Comparison of ENCODE assay signal across 30 mouse cellular contexts in the genomic region with DNA sequence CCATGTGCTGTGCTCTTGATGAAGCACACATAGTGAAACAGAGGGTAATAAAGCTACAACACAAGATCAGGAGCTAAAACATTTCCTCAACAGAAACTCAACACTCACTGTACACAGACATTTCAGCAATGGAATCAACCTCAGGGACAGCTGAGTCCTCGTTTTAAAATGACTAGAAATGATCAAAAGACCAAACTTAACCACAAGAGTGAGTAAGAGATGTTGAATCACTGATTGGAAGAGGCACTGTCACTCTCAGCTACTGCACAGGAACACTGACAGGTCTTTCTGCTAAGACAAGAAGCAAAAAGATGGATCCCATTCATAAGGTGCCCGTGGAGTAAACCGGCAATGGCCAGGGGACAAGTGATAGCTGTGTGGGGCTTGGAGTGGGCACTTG. TPM values are rescaled to one million over a fixed set of nuclear protein-coding genes. Genes with fewer than 3 reads are reported as not detected.
A peak's percentile ranks its signal among the peaks of the same experiment; 100 is the strongest.
DNase-seq lines count a peak whose midpoint lies in the region; ATAC-seq and TF ChIP-seq lines count a peak whose summit lies in the region.
"Had no signal": no experiment of that assay in that cellular context is flagged by ENCODE, and none has a peak within 500 bp of the region (broad histone marks: within the 10 kb centered on the region; RNA-seq: fewer than 3 reads in every experiment).

No protein-coding gene starts in this region.

- DNase-seq in CD4-positive, CD25-positive, alpha-beta regulatory T cell, adult 2 months (ENCODE audit: low read depth, low spot score): peak; percentile 23
- peak; percentile 68 for DNase-seq in 416B (ENCODE audit: low read depth)
- DNase-seq in frontal cortex, postnatal 14 days (ENCODE audit: low spot score in 2 of 2): no peak
- DNase-seq in left cerebral cortex, adult 2 months (ENCODE audit: extremely low spot score in 1 of 2, low spot score in 2 of 2): no peak
- DNase-seq: adrenal gland, adult 2 months; adrenal gland, postnatal 14 days; B cell, adult 2 months; cerebellum, adult 11-12 months; cerebellum, adult 8-10 months; cerebellum, postnatal 10 days; cerebellum, postnatal 36 days; embryo, embryonic 11 days; gastrocnemius, postnatal 14 days; heart, adult 18-20 months; heart, postnatal 10 days; heart, postnatal 36 days; kidney, adult 11 months had no signal

- ATAC-seq in CD4-positive, CD25-positive, alpha-beta regulatory T cell, adult 4 months: no peak
- peak; percentile 36; the same call in 1 of the 2 replicates for ATAC-seq in granulocyte monocyte progenitor cell, adult 5-6 weeks (replicated peaks; ENCODE audit: poor library complexity, severe bottlenecking)
- ATAC-seq: forebrain, embryonic 15.5 days; intestine, embryonic 15.5 days had no signal

- H3K27ac ChIP-seq in left cerebral cortex, adult 2 months: no peak overlapping the region
- H3K27ac ChIP-seq: embryonic facial prominence, embryonic 10.5 days; embryonic facial prominence, embryonic 13.5 days; forebrain, embryonic 12.5 days; forebrain, embryonic 15.5 days; heart, embryonic 15.5 days; hindbrain, embryonic 10.5 days; hindbrain, embryonic 15.5 days; intestine, embryonic 15.5 days had no signal

- TF ChIP-seq CTCF in left cerebral cortex, adult 2 months (IDR thresholded peaks at IDR 0.05): no peak

- intact Hi-C loops in left cerebral cortex, adult 2 months (cut with DNase I): no loop called here

- H3K4me3 ChIP-seq in left cerebral cortex, adult 2 months: no peak overlapping the region
- H3K4me3 ChIP-seq: embryonic facial prominence, embryonic 10.5 days; embryonic facial prominence, embryonic 13.5 days; erythroblast, embryonic 14.5 days; forebrain, embryonic 12.5 days; forebrain, embryonic 15.5 days; heart, embryonic 12.5 days; heart, embryonic 15.5 days; hindbrain, embryonic 10.5 days; hindbrain, embryonic 15.5 days; intestine, embryonic 15.5 days had no signal

RNA-seq across cellular contexts. Expression of gene Zfp704, which starts 43.1 kb away (rescaled TPM):
- polyA plus RNA-seq in CD4-positive, CD25-positive, alpha-beta regulatory T cell, adult 4 months (2017; shearing (Covaris generic)): 1 to 10 TPM in 1 of 2 experiments, under 1 TPM in 1; 0.73 to 1.4 TPM
- total RNA-seq in granulocyte monocyte progenitor cell, adult 5-6 weeks (2014; fragmentation: Nextera tagmentation): 22.9 and 25.3 TPM in 2 replicates
- 15.6 and 15.7 TPM in 2 replicates for total RNA-seq in granulocyte monocyte progenitor cell, adult 5-6 weeks (2017)
- total RNA-seq in left cerebral cortex, adult 2 months (2021): 10 to 100 TPM; 31.7 to 34.6 TPM
- total RNA-seq: CH12.LX had no signal

Comparison
In these comparisons a context has a peak if more than half of its experiments do, and no peak if none do; other contexts are left out.
1. DNase-seq: peak in CD4-positive, CD25-positive, alpha-beta regulatory T cell, adult 2 months (single experiment) and 416B (single experiment); none in frontal cortex, postnatal 14 days (0 of 2) and left cerebral cortex, adult 2 months (0 of 2).